Mouse (Mus musculus) kidney, postnatal 14 days (tissue): Measurements from ENCODE around the gene Commd4.
A peak's percentile ranks its signal among the peaks of the same experiment; 100 is the strongest.

Experiments used
- DNase-seq: peaks from one replicate; pipeline ENCODE4 v3.0.0; 2022; ENCODE audit warnings: mixed read lengths

The Commd4 gene

GRCm38 (mm10) chr9:57141417-57142353, 16.4 kb downstream of the Commd4 start:
- no peak for DNase-seq

- no peak for DNase-seq
These were observed 18.6 kb downstream of the Commd4 start for GRCm38 (mm10) chr9:57139571-57139970.

GRCm38 (mm10) chr9:57139110-57139509, 19.0 kb downstream of the Commd4 start:
- no peak for DNase-seq

GRCm38 (mm10) chr9:57138507-57138906, 19.6 kb downstream of the Commd4 start:
- DNase-seq, result no peak

- DNase-seq, result no peak
These were observed 20.4 kb downstream of the Commd4 start for GRCm38 (mm10) chr9:57137777-57138176.

GRCm38 (mm10) chr9:57137246-57137645, 20.9 kb downstream of the Commd4 start:
- DNase-seq, result no peak

GRCm38 (mm10) chr9:57130577-57131433, 27.3 kb downstream of the Commd4 start, which contains the start of gene Man2c1:
Gene Man2c1 (plus strand): TSS chr9:57130690.
- DNase-seq, result peak; percentile 95

- no peak for DNase-seq
These were observed 28.5 kb downstream of the Commd4 start for GRCm38 (mm10) chr9:57129641-57130040.

GRCm38 (mm10) chr9:57117261-57117755, 40.8 kb downstream of the Commd4 start:
- peak; percentile 36 for DNase-seq
